Mouse (Mus musculus): ENCODE measurements around the gene Ciz1. TPM values are rescaled to one million over a fixed set of nuclear protein-coding genes. Genes with fewer than 3 reads are reported as not detected.

The Ciz1 gene
- polyA plus RNA-seq, 1 experiment from 2014 or later = 46.9 TPM

DNA sequence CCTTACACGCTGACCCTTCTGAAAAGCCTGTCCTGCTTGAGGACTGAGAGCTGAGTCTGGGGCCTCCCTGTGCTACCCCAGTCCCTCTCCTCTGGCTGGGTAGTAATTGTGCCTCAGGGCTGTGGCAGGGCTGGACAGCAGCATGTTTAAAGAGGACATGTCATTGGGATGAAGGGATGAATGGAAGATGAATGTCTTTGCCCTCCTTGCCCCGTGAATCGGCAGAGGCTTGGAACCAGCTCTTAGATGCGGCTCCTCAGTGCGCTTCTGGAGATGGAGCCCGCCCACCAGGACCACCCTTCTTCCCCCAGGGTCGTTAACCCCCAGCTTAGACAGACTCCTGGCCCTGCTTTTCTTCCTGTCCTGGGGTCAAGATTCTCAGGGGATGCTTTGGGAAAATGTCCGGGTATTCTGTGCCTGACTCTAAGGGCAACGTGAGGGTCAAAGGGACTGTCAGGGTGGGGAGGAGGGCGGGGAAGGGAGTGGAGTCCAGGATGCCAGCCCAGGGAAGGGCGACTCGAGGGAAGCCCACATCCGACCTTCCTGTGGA, 23.1 kb upstream of the Ciz1 start:
- Histone ChIP-seq H3K9ac (ENCODE audit: low read length) (no peak overlapping the region), H3K4me3 (ENCODE audit: low read depth, low read length) (no peak overlapping the region), H3K27ac (ENCODE audit: low read depth, low read length) (no peak overlapping the region), H3K4me2 (no peak overlapping the region), H3K4me1 (ENCODE audit: control insufficient read depth, insufficient read depth, low read length) (no peaks in the 10 kb centered on the region), H3K36me3 (ENCODE audit: control insufficient read depth, insufficient read depth, low read length) (no peaks in the 10 kb centered on the region), H3K9me3 (ENCODE audit: control insufficient read depth, low read length) (no peaks in the 10 kb centered on the region), H3K27me3 (ENCODE audit: control insufficient read depth, insufficient read depth, low read length) (no peaks in the 10 kb centered on the region)
- DNase-seq (ENCODE audit: low spot score, missing footprints) (no peak), ATAC-seq (ENCODE audit: low FRiP score) (no peak)
- whole genome bisulfite sequencing = 37% methylated on average over 13 of the region's 13 CpGs

GRCm38 (mm10) chr2:32329531-32329930, 22.6 kb upstream of the Ciz1 start:
- 46% methylated on average over 6 of the region's 6 CpGs for WGBS
- ATAC-seq (ENCODE audit: low FRiP score) = no peak
- H3K27ac ChIP-seq (ENCODE audit: low read depth, low read length) = no peak overlapping the region
- DNase-seq (ENCODE audit: low spot score, missing footprints) = no peak
- H3K4me2 ChIP-seq = no peak overlapping the region
- no peaks in the 10 kb centered on the region for H3K27me3 ChIP-seq (ENCODE audit: control insufficient read depth, insufficient read depth, low read length)
- H3K9me3 ChIP-seq (ENCODE audit: control insufficient read depth, low read length) = no peaks in the 10 kb centered on the region
- no peaks in the 10 kb centered on the region for H3K4me1 ChIP-seq (ENCODE audit: control insufficient read depth, insufficient read depth, low read length)
- no peak overlapping the region for H3K9ac ChIP-seq (ENCODE audit: low read length)
- H3K36me3 ChIP-seq (ENCODE audit: control insufficient read depth, insufficient read depth, low read length) = no peaks in the 10 kb centered on the region
- H3K4me3 ChIP-seq (ENCODE audit: low read depth, low read length) = no peak overlapping the region

DNA sequence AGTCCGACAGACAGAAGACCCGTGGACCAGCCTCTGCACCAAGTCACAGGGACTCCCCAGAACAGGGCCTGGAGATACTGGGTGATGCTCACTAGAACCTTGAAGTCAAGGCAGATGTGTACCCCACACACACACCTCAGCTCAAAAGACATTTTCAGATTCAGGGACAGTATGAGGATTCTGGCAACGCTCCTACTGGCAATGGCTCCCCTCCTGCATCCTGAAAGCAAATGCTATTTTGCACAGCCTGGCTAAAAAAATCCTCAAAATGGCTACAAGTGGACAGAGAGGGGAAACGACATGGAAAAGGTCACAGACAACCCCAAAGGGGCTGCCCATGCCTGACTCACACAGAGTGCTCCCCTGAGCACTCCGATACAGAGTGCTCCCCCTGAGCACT, 20.0 kb upstream of the Ciz1 start:
- Histone ChIP-seq H3K4me3 (ENCODE audit: low read depth, low read length) (no peak overlapping the region), H3K27me3 (ENCODE audit: control insufficient read depth, insufficient read depth, low read length) (no peaks in the 10 kb centered on the region), H3K9me3 (ENCODE audit: control insufficient read depth, low read length) (no peaks in the 10 kb centered on the region), H3K27ac (ENCODE audit: low read depth, low read length) (no peak overlapping the region), H3K4me1 (ENCODE audit: control insufficient read depth, insufficient read depth, low read length) (no peaks in the 10 kb centered on the region), H3K36me3 (ENCODE audit: control insufficient read depth, insufficient read depth, low read length) (no peaks in the 10 kb centered on the region), H3K9ac (ENCODE audit: low read length) (no peak overlapping the region), H3K4me2 (no peak overlapping the region)
- ATAC-seq (ENCODE audit: low FRiP score) (no peak), DNase-seq (ENCODE audit: low spot score, missing footprints) (no peak)
- WGBS = 89% methylated on average over 5 of the region's 5 CpGs

GRCm38 (mm10) chr2:32335888-32336287, 16.2 kb upstream of the Ciz1 start:
- no peaks in the 10 kb centered on the region for H3K9me3 ChIP-seq (ENCODE audit: control insufficient read depth, low read length)
- no peaks in the 10 kb centered on the region for H3K4me1 ChIP-seq (ENCODE audit: control insufficient read depth, insufficient read depth, low read length)
- H3K27me3 ChIP-seq (ENCODE audit: control insufficient read depth, insufficient read depth, low read length) = no peaks in the 10 kb centered on the region
- H3K9ac ChIP-seq (ENCODE audit: low read length) = no peak overlapping the region
- ATAC-seq (ENCODE audit: low FRiP score) (no peak), DNase-seq (ENCODE audit: low spot score, missing footprints) (no peak)
- H3K27ac ChIP-seq (ENCODE audit: low read depth, low read length) = no peak overlapping the region
- H3K4me3 ChIP-seq (ENCODE audit: low read depth, low read length) = no peak overlapping the region
- 55% methylated on average over 15 of the region's 15 CpGs for WGBS
- no peak overlapping the region for H3K4me2 ChIP-seq
- no peaks in the 10 kb centered on the region for H3K36me3 ChIP-seq (ENCODE audit: control insufficient read depth, insufficient read depth, low read length)

DNA sequence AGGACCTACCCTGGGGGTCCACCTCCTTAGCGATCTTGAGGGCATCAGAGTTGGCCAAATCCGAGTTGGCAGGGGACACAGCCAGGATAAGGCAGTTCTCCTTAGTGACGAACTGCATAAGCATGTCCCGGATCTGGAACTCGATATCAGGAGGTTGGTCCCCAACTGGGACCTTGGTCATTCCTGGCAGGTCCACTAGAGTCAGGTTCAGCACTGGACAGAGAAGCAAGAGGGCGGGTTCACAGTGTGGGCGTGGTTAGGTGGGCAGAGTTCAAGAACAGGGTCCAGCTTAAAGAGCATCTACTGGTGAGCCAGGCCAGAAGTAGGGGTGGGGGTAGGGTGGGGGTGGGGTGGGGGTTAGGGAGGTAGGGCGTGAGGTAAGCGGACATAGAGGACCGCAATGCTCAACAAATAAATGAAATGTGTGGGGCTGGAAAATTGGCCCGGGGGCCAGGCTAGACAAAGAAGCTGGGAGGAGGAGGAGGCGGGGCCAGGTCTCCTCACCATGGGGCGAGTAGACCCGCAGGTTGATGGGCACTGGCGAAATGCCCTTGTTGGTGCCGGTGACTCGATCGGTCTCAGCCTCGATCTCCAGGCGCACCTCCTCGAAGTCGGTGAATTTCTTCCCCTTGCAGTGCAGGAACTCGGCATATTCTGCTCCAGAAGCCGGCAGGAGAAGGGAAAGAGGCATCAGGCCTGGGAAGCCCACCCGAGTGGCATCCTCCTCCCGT, 12.1 kb upstream of the Ciz1 start:
- H3K36me3 ChIP-seq (ENCODE audit: control insufficient read depth, insufficient read depth, low read length) = no peaks in the 10 kb centered on the region
- H3K4me1 ChIP-seq (ENCODE audit: control insufficient read depth, insufficient read depth, low read length) = no peaks in the 10 kb centered on the region
- H3K27me3 ChIP-seq (ENCODE audit: control insufficient read depth, insufficient read depth, low read length) = no peaks in the 10 kb centered on the region
- no peak overlapping the region for H3K4me2 ChIP-seq
- ATAC-seq (ENCODE audit: low FRiP score) (no peak), DNase-seq (ENCODE audit: low spot score, missing footprints) (no peak)
- H3K9ac ChIP-seq (ENCODE audit: low read length) = no peak overlapping the region
- H3K4me3 ChIP-seq (ENCODE audit: low read depth, low read length) = no peak overlapping the region
- no peak overlapping the region for H3K27ac ChIP-seq (ENCODE audit: low read depth, low read length)
- H3K9me3 ChIP-seq (ENCODE audit: control insufficient read depth, low read length) = no peaks in the 10 kb centered on the region
- 42% methylated on average over 26 of the region's 26 CpGs for WGBS

- no peaks in the 10 kb centered on the region for H3K4me1 ChIP-seq (ENCODE audit: control insufficient read depth, insufficient read depth, low read length)
- no peaks in the 10 kb centered on the region for H3K9me3 ChIP-seq (ENCODE audit: control insufficient read depth, low read length)
- no peak for DNase-seq (ENCODE audit: low spot score, missing footprints)
- no peak overlapping the region for H3K4me3 ChIP-seq (ENCODE audit: low read depth, low read length)
- no peaks in the 10 kb centered on the region for H3K36me3 ChIP-seq (ENCODE audit: control insufficient read depth, insufficient read depth, low read length)
- no peaks in the 10 kb centered on the region for H3K27me3 ChIP-seq (ENCODE audit: control insufficient read depth, insufficient read depth, low read length)
- no peak for ATAC-seq (ENCODE audit: low FRiP score)
- WGBS = 87% methylated on average over 13 of the region's 13 CpGs
- no peak overlapping the region for H3K27ac ChIP-seq (ENCODE audit: low read depth, low read length)
- 0 out of 2 replicates have a peak overlapping the region, but pooled peaks have one; percentile 5 for H3K9ac ChIP-seq (ENCODE audit: low read length)
- no peak overlapping the region for H3K4me2 ChIP-seq
Observed at GRCm38 (mm10) chr2:32340836-32341633, 11.1 kb upstream of the Ciz1 start.

- Histone ChIP-seq H3K4me1 (ENCODE audit: control insufficient read depth, insufficient read depth, low read length) (no peaks in the 10 kb centered on the region), H3K9ac (ENCODE audit: low read length) (0 out of 2 replicates have a peak overlapping the region, but pooled peaks have one; percentile 5), H3K36me3 (ENCODE audit: control insufficient read depth, insufficient read depth, low read length) (no peaks in the 10 kb centered on the region), H3K4me2 (no peak overlapping the region), H3K27me3 (ENCODE audit: control insufficient read depth, insufficient read depth, low read length) (no peaks in the 10 kb centered on the region), H3K4me3 (ENCODE audit: low read depth, low read length) (no peak overlapping the region), H3K9me3 (ENCODE audit: control insufficient read depth, low read length) (no peaks in the 10 kb centered on the region), H3K27ac (ENCODE audit: low read depth, low read length) (no peak overlapping the region)
- no peak for DNase-seq (ENCODE audit: low spot score, missing footprints)
- WGBS = 79% methylated on average over 4 of the region's 4 CpGs
- ATAC-seq (ENCODE audit: low FRiP score) = no peak
Observed at GRCm38 (mm10) chr2:32341634-32341939, 10.5 kb upstream of the Ciz1 start.

DNA sequence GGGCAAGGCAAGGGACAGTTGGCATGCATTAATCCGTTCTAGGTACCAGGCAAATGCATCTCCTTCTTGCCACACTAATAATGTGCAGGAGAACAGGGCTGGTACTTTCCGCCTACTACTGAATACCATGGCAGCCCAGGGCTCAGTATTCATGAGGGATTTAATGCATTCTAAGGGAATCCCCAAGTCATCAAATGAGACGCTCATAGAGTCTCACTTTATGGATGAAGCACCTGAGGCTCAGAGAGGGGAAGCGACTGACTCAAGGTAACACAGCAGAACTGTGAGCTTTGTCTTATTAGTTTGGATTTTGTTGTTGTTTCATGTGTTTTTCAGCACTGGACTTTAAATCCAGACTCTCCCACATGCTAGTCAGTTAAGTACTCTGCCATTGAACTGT, 10.1 kb upstream of the Ciz1 start:
- no peak overlapping the region for H3K4me2 ChIP-seq
- no peaks in the 10 kb centered on the region for H3K27me3 ChIP-seq (ENCODE audit: control insufficient read depth, insufficient read depth, low read length)
- WGBS = 91% methylated on average over 4 of the region's 4 CpGs
- DNase-seq (ENCODE audit: low spot score, missing footprints) = no peak
- H3K9ac ChIP-seq (ENCODE audit: low read length) = no peak overlapping the region
- no peaks in the 10 kb centered on the region for H3K9me3 ChIP-seq (ENCODE audit: control insufficient read depth, low read length)
- H3K36me3 ChIP-seq (ENCODE audit: control insufficient read depth, insufficient read depth, low read length) = no peaks in the 10 kb centered on the region
- H3K4me3 ChIP-seq (ENCODE audit: low read depth, low read length) = no peak overlapping the region
- no peak for ATAC-seq (ENCODE audit: low FRiP score)
- no peaks in the 10 kb centered on the region for H3K4me1 ChIP-seq (ENCODE audit: control insufficient read depth, insufficient read depth, low read length)
- no peak overlapping the region for H3K27ac ChIP-seq (ENCODE audit: low read depth, low read length)
